Mouse (Mus musculus): ENCODE measurements around the gene Gng8. TPM values are rescaled to one million over a fixed set of nuclear protein-coding genes. Genes with fewer than 3 reads are reported as not detected.

Gng8 gene
- polyA plus RNA-seq (2017; shearing (Covaris generic)), result not detected

DNA sequence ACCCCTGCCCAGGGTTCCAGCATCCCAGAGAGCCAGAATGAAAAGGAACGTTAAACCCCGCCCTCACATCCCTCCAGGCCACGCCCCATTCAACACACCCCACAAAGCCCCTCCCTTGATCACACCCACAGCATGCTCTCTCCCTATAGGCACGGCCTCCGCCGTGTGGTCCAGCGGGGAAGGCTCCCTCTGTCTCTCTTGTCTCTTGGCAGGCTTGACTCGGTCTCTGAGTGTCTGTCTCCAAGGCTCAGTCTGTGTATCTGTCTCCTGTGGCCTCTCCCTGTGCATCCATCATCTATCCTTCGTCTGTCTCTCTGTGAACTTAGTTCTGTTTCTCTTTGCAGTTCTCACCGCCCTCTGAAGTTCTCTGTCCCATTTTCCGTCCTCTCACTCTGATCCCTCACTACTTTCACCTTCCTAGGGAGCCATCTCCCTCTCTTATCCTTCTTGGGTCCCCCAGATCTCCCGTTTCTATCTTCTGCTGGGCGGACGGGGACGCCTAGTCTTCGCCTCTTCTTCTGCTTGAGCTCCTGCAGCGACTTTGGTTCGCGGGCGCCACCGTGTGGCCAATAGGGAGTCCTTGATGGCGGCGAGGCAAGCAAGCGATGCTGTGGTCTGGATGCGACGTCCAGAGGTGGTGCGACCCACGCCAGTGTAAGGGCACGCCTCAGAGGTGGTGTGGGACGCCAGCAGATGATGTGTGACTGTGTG, at the start of gene Gng8:
TSS of gene Gng8 (plus strand) at position 146 of the 711 bp plus-strand sequence.

DNA sequence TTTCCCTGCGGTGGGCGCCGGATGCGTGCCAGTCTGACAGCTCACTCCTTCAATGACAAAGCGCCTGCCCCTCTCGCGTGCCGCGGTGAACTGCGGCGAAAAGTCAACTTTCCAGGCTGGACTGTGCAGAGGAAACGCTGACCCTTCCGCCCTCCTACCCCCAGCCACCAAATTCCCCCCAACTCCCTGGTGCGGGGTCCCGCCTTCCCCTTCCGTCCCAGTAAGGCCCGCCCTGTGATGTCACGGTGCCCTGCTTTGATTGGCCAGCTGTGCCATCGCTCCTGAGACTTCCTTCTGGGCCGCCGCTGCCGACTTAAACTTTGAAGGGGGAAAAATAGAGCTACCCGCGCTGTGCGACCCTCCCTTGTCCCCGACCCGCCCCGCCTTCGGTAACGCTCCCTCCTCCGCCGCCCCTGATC, 48.9 kb upstream of the Gng8 start, which contains the start of gene Prkd2:
TSS of gene Prkd2 (plus strand) at position 258 of the 419 bp plus-strand sequence.

DNA sequence AGATGAGACGGTGACA, 16.5 kb upstream of the Gng8 start, which contains the start of gene Dact3:
TSS of gene Dact3 (plus strand) at position 8 of the 16 bp plus-strand sequence.

DNA sequence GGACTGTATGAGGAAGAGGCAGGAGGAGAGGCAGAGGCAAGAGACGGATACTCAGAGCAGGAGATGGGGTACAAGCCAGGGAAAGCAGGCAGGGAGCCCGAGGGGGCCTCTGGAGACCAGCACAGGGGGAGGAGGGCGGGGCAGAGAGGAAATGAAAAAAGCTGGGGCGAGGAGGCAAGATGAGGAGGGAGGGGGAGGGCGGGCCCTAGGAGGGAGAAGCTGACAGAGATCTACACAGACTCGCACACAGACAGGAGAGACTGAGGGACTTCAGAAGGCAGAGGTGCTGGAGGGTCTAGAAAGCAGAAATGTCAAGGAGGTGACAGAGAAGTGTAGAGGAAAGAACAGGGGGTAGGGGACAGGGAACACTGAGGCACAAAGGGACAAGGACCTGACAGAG, 14.7 kb downstream of the Gng8 start, which contains the start of gene Ptgir:
TSS of gene Ptgir (plus strand) at position 210 of the 400 bp plus-strand sequence.

DNA sequence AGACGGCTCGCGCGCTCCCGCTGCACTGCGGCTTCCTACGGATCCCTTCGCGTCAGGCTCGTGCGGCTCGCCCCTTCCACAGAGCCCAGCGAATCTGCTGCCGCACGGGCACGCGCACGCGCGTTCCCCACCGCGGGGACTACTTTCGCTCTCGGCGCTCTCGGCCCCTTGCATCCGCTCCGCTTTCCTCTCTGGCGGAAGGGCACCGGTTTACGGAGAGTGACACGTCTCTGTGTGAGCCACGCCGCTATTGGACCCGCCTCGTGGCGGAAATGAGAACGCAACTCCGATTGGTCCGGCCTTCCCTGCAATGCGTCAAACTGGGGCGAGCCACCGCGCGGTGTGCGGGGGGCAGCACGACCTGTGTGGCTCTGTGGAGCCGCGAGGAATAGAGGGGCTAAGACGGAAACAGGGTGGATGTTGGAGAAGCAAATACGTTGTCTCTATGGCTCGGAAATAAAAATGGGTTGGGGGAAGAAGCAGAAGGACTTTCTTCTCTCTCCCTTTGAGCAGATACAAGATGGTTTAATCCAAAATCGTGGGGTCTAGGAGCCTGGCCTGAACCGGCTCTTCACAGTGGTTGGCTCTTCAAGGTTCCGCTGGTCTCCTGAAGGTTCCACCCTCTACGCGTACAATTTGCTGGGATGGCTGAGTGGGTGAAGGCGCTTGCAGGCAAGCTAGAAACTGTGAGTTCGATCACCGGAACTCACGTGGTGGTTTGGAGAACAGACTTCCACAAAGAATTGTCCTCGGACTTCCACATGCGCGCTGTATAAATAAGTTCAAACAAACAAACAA, 32.6 kb downstream of the Gng8 start, which contains the start of gene Calm3:
TSS of gene Calm3 (minus strand) at position 78 of the 798 bp plus-strand sequence.

DNA sequence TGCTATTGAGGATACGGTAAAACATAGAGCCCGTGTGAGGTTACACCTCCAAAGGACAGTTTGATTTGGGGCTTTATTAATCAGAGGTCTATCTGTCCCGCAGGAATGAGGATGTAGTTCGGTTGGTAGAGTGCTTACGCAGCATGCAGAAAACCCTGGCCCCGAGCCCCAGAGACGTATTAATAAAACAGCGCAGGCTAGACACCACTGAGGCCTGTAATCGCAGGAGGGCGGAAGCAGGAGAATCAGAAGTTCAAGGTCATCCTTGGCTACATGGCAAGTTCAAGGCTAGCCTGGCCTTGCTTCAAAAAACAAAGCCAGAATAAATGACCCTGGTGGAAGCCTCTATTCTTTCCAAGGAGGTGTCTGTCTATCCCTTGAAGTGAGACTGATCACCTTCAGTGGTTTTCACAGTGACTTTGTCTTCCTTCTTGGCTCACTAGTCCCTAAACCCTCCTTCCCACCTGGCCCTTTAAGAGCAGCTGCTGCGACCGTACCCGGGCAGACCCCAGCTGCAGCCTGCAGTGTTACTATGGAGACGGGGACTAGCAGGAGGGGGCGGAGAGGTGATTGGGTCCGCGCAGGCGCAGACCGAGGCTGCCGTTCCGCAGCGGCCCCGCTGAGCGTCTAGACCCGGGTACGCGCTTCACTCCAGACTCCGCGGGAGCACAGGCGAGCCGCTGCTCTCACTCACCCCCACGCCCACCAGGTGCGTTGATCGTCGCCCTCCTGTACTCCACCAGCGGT, 52.6 kb downstream of the Gng8 start, which contains the start of gene Pnmal2:
TSS of gene Pnmal2 (plus strand) at position 622 of the 747 bp plus-strand sequence.

Other genes starting within 250 kb of the Gng8 start
- gene Ceacam15, start 216.1 kb upstream of the Gng8 start, polyA plus RNA-seq (2017; shearing (Covaris generic)), result 1.7 TPM
- gene Ceacam9, start 169.9 kb upstream of the Gng8 start, polyA plus RNA-seq (2017; shearing (Covaris generic)), result not detected
- gene Ap2s1, start 153.4 kb upstream of the Gng8 start, polyA plus RNA-seq (2017; shearing (Covaris generic)), result 207 TPM
- 99.6 TPM for gene Slc1a5, start 110.4 kb upstream of the Gng8 start, polyA plus RNA-seq (2017; shearing (Covaris generic))
- 25.3 TPM for gene Strn4, start 75.9 kb upstream of the Gng8 start, polyA plus RNA-seq (2017; shearing (Covaris generic))
- gene Fkrp, start 75.1 kb upstream of the Gng8 start, polyA plus RNA-seq (2017; shearing (Covaris generic)), result 6.5 TPM
- gene Prkd2, start 48.9 kb upstream of the Gng8 start, polyA plus RNA-seq (2017; shearing (Covaris generic)), result 242 TPM
- gene Dact3, start 16.5 kb upstream of the Gng8 start, polyA plus RNA-seq (2017; shearing (Covaris generic)), result not detected
- 8.3 TPM for gene Ptgir, start 14.7 kb downstream of the Gng8 start, polyA plus RNA-seq (2017; shearing (Covaris generic))
- gene Calm3, start 32.3 kb downstream of the Gng8 start, polyA plus RNA-seq (2017; shearing (Covaris generic)), result 71.9 TPM
- gene Pnmal2, start 52.9 kb downstream of the Gng8 start, polyA plus RNA-seq (2017; shearing (Covaris generic)), result not detected
- not detected for gene Pnmal1, start 67.9 kb downstream of the Gng8 start, polyA plus RNA-seq (2017; shearing (Covaris generic))
- gene Gm42372, start 91.3 kb downstream of the Gng8 start, polyA plus RNA-seq (2017; shearing (Covaris generic)), result 5.4 TPM
- 0.12 TPM for gene Ccdc8, start 100.9 kb downstream of the Gng8 start, polyA plus RNA-seq (2017; shearing (Covaris generic))
- gene Ppp5c, start 136.1 kb downstream of the Gng8 start, polyA plus RNA-seq (2017; shearing (Covaris generic)), result 141 TPM
- 1.5 TPM for gene Hif3a, start 170.6 kb downstream of the Gng8 start, polyA plus RNA-seq (2017; shearing (Covaris generic))
- gene Psg16, start 182.3 kb downstream of the Gng8 start, polyA plus RNA-seq (2017; shearing (Covaris generic)), result 0.71 TPM

Data from inflammation-experienced regulatory T-cells, adult 16 weeks (primary cell).